Mouse (Mus musculus) ovary, postnatal 36 days (tissue): ENCODE data around the gene Med9.

Experiments used
- DNase-seq: peaks from one replicate; pipeline ENCODE4 v3.0.0; 2022; ENCODE audit warnings: low spot score, mixed read lengths

Med9 gene

DNA sequence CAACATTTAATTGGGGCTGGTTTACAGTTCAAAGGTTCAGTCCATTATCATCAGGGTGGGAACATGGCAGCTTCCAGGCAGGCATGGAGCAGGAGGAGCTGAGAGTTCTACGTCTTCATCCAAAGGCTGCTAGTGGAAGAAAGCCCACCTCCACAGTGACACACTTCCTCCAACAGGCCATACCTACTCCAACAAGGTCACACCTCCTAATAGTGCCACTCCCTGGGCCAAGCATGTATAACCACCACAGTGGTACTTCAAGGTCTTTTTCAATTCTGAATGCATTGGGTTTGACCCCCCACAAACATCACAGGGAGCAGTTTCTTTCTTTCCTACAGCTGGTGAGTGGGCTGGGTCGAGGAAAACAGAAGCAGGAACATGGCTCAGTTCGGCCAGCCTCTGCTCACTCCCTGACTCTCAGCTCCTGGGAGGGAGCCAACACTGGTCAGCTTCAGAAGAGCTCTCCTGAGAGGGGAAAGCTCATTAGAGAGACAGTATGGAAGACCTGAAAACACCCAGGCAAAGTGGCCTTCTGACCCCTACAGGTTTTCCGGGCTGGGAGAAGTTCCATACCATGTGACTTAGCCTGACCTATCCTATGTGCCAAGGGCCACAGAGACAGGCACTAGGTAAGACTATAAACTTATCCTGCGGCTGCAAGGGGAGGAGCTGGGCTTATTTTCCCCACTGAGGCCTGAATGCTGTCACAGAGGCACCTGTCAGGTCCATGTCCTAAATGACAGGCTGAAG, 53.4 kb downstream of the Med9 start:
- no peak for DNase-seq

DNA sequence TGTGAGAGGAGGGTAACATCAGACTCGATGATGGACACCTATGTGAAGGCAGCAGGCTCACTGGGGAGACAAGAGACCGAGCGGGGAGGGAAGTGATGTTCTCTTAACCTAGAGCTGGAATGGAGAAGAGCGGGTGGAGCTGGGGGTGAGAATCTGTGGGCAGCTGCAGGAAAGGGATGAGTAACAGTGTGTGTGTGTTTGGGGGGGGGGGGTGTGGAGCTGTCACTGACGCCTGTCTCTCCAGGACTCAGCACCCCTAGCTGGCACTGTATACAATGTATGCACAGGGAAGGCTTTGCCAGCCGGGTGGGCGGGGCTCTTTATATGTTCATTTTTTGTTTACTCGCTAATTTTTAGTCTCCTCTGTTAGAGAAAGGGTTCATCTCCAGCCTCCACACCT, 55.8 kb downstream of the Med9 start:
- no peak for DNase-seq

DNA sequence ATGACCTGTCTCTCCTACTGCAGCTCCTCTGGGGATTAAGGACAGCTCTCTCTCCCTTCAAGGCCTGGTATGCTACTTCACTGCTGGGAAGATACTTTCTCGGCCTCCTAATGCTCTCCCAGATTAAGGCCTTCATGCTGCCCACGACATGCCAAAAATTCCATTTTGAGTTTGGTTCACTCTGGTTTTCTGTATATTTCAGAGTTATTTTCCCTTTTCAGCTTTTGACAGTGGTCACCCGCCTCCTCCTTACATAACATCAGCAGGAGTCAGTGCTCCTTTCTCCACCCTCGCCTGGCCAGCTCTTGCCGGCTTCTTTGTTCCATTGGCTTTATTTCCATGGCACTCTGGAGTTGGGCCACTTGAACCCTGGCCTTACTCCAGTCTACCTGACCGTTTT, 56.7 kb downstream of the Med9 start:
- no peak for DNase-seq

DNA sequence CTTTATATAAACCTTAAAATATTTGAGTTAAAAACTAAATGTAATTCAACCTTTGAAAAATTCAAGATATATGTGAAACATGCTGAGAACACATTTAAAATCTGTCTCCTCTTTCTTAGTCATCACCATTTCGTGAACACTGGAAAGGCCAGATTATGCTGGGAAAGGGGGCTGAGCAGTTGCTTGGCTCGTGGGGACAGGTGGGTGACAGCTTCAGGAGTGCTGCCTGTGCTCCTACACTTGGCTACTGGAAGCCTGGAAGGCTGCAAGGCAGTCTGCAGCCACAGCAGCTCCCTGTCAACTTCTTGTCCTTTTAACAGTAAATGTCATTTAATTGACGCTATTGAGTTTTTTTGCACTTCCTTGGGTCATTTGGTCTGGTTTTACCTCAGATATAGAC, 57.9 kb downstream of the Med9 start:
- DNase-seq = no peak

DNA sequence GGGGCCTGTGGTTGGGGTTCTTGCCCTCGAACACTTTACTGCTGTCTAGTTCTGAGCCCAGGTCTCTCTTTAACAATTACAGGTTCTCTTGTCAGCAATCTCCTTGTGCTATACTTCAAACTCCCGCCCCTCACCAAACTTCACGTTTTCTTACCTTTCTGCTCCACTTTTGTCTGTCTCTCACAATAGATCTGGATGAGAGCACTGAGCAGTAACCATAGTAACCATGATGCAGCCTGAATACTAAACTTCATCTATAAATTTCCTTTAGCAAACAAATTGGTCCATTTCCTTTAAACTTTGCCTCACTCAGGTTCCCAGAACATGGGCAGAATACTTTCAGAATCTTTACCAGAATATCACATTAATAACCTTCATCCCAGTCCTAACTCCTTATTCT, 61.4 kb downstream of the Med9 start:
- no peak for DNase-seq

DNA sequence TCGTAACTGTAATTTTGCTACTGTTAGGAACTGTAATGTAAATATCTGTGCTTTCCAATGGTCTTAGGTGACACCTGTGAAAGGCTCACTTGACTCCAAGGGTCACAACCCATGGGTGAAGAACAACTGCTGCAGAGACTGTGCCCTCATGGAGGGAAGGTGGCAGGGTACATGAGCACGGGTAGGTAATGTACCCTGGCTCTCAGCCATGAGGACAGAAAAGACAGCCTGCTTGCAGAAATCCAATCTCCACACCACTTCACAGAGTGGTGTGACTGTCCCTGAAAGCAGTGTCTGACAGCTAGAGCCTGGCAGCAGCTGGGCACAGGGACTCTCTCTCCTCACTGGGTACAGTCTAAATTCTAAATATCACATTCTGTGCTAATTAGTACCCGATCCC, 63.5 kb downstream of the Med9 start:
- no peak for DNase-seq
